Mouse (Mus musculus) liver, postnatal 0 days (tissue): ENCODE measurements around the gene Astn2.

Experiments
- CTCF ChIP-seq: sonication (generic); IDR thresholded peaks from 2 replicates; pipeline ENCODE4 v1.5.1; 2016; ENCODE audit warnings: antibody characterized with exemption, low read depth
- EP300 ChIP-seq: IDR thresholded peaks from 2 replicates; pipeline ENCODE4 v1.6.1; 2016; ENCODE audit warnings: antibody characterized with exemption, low read depth, mild to moderate bottlenecking

DNA sequence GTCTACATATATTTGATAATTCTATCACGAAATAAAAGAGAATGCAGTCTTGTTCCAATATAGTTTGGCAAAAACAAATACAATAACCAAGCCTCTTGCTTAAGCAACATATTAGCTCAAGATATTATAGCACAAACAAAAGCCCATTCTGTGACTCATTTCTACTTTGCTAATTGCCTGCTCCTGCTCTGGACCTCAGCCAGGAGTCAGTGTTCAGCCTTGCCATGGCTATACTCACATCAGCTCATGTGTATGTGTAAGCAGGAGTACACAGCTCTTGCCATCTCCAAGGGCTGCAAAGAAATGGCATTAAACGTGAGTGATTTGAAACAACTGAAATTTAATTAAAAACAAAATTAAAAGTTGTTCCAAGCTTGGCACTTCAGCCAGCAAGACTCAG is 435.1 kb downstream of the Astn2 start:
- TF ChIP-seq CTCF = no peak
- TF ChIP-seq EP300 = no peak
